Mouse (Mus musculus): ENCODE data around the gene Slc16a13. TPM values are rescaled to one million over a fixed set of nuclear protein-coding genes. Genes with fewer than 3 reads are reported as not detected.

Gene Slc16a13
- polyA plus RNA-seq, 1 experiment from 2014 or later, result 4.2 TPM

DNA sequence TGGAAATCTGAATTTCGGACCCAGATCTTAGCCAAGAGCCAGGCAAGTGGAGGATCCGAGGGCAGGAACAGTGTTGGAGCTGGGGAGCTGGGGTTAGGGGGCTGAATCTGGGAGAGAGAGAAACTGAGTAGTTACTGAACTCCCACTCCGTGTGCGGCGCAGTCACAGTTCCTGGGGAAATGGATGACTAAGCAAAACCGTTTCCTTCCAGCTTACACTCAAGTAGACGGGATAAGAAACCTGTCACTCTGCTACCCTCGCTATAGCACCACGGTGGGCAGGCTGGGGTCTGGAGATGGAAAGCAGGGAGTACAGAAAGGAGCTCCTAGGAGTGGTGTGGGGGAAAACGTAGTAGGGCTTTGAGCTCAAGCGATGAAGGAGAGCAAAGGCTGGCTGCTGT, 29.3 kb upstream of the Slc16a13 start:
- H3K36me3 ChIP-seq (ENCODE audit: control insufficient read depth, insufficient read depth, low read length), result no peaks in the 10 kb centered on the region
- 65% methylated on average over 11 of the region's 11 CpGs for WGBS
- H3K4me3 ChIP-seq (ENCODE audit: low read depth, low read length), result no peak overlapping the region
- ATAC-seq (ENCODE audit: low read depth) (no peak), DNase-seq (ENCODE audit: low spot score) (no peak)
- H3K9me3 ChIP-seq (ENCODE audit: control insufficient read depth, low read length), result no peaks in the 10 kb centered on the region
- H3K27me3 ChIP-seq (replicated peaks; ENCODE audit: control insufficient read depth, insufficient read depth, low read length), result peaks cover 36% of the 10 kb centered on the region
- H3K4me1 ChIP-seq (ENCODE audit: control insufficient read depth, insufficient read depth, low read length), result no peaks in the 10 kb centered on the region
- H3K4me2 ChIP-seq (ENCODE audit: low read depth, low read length), result no peak overlapping the region
- H3K9ac ChIP-seq (ENCODE audit: low read depth, low read length), result no peak overlapping the region
- H3K27ac ChIP-seq (replicated peaks; ENCODE audit: low read depth, low read length), result no peak overlapping the region

DNA sequence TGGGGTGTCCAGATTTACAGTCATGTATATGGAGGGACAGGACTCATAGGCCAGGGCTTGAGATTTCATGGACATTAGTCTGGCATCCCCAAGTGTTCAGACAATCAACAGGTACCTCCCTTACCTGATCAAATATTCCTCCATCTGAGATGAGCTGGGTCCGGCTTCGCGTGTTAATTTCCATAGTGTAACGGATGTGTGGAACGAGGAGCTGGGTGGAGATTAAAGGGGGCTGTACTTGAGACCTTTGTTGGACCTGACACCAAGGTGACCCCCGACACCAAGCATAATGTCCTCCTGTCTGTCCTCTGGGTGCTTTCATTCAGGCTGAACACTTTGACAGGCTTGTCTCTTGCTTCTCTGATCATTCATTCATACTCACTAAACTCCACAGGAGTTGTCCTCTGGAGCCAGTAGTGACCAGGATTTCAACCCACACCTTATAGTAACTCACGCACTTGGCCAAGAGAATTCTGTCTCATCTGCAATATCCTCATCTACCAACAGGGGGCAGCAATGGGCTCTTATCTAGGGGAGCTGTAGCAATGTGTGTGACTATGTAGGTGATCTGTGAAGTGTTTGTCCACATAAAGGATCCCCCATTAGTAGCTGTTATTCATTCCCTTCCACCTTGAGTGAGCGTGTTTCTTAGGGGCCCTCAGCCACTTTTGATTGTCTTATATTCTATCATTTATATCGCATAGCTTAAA, 26.4 kb upstream of the Slc16a13 start:
- Histone ChIP-seq H3K27me3 (replicated peaks; ENCODE audit: control insufficient read depth, insufficient read depth, low read length) (peaks cover 8% of the 10 kb centered on the region), H3K4me1 (ENCODE audit: control insufficient read depth, insufficient read depth, low read length) (no peaks in the 10 kb centered on the region), H3K4me3 (ENCODE audit: low read depth, low read length) (no peak overlapping the region), H3K9me3 (ENCODE audit: control insufficient read depth, low read length) (no peaks in the 10 kb centered on the region), H3K9ac (ENCODE audit: low read depth, low read length) (no peak overlapping the region), H3K36me3 (ENCODE audit: control insufficient read depth, insufficient read depth, low read length) (no peaks in the 10 kb centered on the region), H3K27ac (replicated peaks; ENCODE audit: low read depth, low read length) (no peak overlapping the region), H3K4me2 (ENCODE audit: low read depth, low read length) (no peak overlapping the region)
- ATAC-seq (ENCODE audit: low read depth), result no peak
- WGBS, result 58% methylated on average over 9 of the region's 9 CpGs
- peak; percentile 56 for DNase-seq (ENCODE audit: low spot score)

DNA sequence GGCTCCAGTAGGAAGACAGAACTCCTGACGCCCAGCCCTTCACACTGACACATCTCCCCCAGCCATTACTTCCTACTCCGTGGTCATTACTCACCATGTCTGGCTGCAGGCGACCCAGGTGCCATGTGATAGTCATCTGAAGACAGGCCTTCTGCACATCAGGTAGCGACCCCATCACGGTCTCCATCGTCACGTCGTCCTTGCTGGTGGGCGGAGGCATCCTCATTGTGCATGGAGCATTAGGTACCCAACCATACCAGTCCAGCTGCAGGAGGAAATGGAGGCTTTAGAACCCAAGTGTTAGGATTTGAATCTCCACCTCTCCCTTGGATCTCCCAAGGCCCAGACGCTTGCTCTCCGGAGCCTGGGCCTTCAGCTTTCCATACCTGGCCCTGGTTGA, 21.7 kb upstream of the Slc16a13 start:
- Histone ChIP-seq H3K9me3 (ENCODE audit: control insufficient read depth, low read length) (no peaks in the 10 kb centered on the region), H3K27me3 (replicated peaks; ENCODE audit: control insufficient read depth, insufficient read depth, low read length) (no peaks in the 10 kb centered on the region), H3K4me2 (ENCODE audit: low read depth, low read length) (no peak overlapping the region), H3K4me3 (ENCODE audit: low read depth, low read length) (no peak overlapping the region), H3K4me1 (ENCODE audit: control insufficient read depth, insufficient read depth, low read length) (peaks cover 12% of the 10 kb centered on the region; the same call in 1 of the 2 replicates), H3K27ac (replicated peaks; ENCODE audit: low read depth, low read length) (no peak overlapping the region), H3K36me3 (ENCODE audit: control insufficient read depth, insufficient read depth, low read length) (no peaks in the 10 kb centered on the region), H3K9ac (ENCODE audit: low read depth, low read length) (no peak overlapping the region)
- DNase-seq (ENCODE audit: low spot score), result no peak
- ATAC-seq (ENCODE audit: low read depth), result no peak
- 69% methylated on average over 11 of the region's 11 CpGs for WGBS

DNA sequence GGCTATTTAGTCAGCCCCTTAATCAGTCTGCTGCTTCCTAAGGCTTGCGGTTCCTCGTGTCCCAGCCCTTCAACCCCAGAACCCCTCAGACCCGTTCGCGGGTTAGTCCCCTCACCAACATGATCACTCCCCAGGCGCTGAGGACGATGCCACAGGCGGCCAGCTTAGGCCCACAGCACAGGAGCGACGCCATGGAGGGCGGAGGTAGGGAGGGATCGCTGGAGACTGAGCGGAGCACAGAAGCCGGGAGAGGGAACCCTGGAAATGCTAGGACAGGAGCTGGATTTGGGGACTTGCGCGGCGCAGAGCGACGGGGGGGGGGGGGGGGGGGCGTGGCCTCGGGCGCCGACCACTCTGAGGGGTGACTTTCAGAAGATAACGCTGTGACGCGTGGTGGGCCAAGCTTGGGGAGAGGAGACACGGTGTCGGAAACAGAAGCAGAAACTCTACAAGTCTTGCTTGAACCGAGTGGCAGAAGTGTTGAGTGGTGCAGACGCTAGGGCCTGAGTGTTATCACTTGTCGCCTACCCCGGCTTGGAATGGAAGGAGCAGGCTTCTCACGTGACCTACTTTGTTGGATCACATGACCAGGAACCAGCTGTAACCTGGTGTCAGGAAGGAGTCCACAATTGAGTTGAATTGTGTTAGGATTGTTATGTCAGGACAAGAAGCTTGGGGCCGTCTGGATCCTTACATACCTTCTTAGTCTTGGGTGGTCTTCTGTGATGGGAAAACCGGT, 18.8 kb upstream of the Slc16a13 start, which contains the start of the genes Gm21988 and Rnasek:
TSS of gene Gm21988 (minus strand) at position 290 of the 739 bp plus-strand sequence.
TSS of gene Rnasek (minus strand) at position 302 of the 739 bp plus-strand sequence.
- H3K4me1 ChIP-seq (ENCODE audit: control insufficient read depth, insufficient read depth, low read length), result peaks cover 15% of the 10 kb centered on the region
- H3K4me3 ChIP-seq (ENCODE audit: low read depth, low read length), result peak within 1 kb of the TSS; percentile 67
- H3K36me3 ChIP-seq (ENCODE audit: control insufficient read depth, insufficient read depth, low read length), result peaks cover 14% of the 10 kb centered on the region
- DNase-seq (ENCODE audit: low spot score), result peak; percentile 94
- H3K9me3 ChIP-seq (ENCODE audit: control insufficient read depth, low read length), result no peaks in the 10 kb centered on the region
- WGBS, result 0% methylated on average over 31 of the region's 35 CpGs
- peak within 1 kb of the TSS; percentile 63 for H3K27ac ChIP-seq (replicated peaks; ENCODE audit: low read depth, low read length)
- peak; percentile 44; the same call in 1 of the 2 replicates for ATAC-seq (ENCODE audit: low read depth)
- H3K9ac ChIP-seq (ENCODE audit: low read depth, low read length), result peak within 1 kb of the TSS; percentile 79
- H3K4me2 ChIP-seq (ENCODE audit: low read depth, low read length), result peak within 1 kb of the TSS; percentile 82
- no peaks in the 10 kb centered on the region for H3K27me3 ChIP-seq (replicated peaks; ENCODE audit: control insufficient read depth, insufficient read depth, low read length)

DNA sequence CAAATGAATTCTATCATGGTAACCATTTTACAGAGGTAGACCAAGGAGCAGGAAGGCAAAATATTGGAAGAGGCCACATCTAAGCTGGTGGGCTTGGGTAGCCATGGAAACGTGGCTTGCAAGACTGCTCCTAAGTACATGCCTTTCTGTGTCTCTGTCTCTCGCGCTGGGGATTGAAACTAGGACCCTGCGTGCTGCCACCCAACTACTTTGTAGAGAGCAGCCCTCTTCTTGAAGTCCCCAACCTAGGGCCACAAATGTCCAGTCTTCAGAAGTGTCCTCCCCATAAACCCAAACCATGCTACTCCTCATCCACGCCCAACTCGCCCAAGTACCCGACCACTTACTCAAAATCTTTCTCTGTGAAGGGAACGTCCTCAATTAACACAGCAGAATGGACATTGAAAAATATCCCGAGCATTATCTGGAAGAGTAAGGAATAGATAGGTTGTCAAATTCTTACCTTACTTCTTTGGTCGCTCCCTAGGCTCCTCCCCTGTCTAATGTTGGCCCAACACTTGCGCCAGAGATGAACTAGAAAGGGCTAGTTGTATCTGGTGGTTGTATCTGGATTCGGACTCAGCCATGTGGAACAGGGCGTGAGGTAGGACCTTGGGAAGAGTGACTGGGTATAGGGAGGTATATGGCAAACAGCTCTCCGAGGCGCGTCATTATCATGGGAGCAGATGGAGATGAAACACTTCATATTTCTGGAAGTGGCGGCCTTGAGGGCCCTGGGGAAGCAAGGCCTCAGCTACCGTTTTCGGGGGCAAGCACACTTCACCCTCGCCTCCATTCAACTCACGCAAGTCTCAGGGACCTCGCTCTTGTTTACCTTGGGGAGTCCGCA, 18.0 kb upstream of the Slc16a13 start:
- H3K4me2 ChIP-seq (ENCODE audit: low read depth, low read length), result peak overlapping the region; percentile 82
- DNase-seq (ENCODE audit: low spot score) (no peak), ATAC-seq (ENCODE audit: low read depth) (no peak)
- H3K4me1 ChIP-seq (ENCODE audit: control insufficient read depth, insufficient read depth, low read length), result peaks cover 15% of the 10 kb centered on the region
- H3K27me3 ChIP-seq (replicated peaks; ENCODE audit: control insufficient read depth, insufficient read depth, low read length), result no peaks in the 10 kb centered on the region
- peak overlapping the region; percentile 79 for H3K9ac ChIP-seq (ENCODE audit: low read depth, low read length)
- peak overlapping the region; percentile 67 for H3K4me3 ChIP-seq (ENCODE audit: low read depth, low read length)
- H3K9me3 ChIP-seq (ENCODE audit: control insufficient read depth, low read length), result no peaks in the 10 kb centered on the region
- 14% methylated on average over 23 of the region's 23 CpGs for WGBS
- H3K27ac ChIP-seq (replicated peaks; ENCODE audit: low read depth, low read length), result peak overlapping the region; percentile 89
- H3K36me3 ChIP-seq (ENCODE audit: control insufficient read depth, insufficient read depth, low read length), result peaks cover 16% of the 10 kb centered on the region

DNA sequence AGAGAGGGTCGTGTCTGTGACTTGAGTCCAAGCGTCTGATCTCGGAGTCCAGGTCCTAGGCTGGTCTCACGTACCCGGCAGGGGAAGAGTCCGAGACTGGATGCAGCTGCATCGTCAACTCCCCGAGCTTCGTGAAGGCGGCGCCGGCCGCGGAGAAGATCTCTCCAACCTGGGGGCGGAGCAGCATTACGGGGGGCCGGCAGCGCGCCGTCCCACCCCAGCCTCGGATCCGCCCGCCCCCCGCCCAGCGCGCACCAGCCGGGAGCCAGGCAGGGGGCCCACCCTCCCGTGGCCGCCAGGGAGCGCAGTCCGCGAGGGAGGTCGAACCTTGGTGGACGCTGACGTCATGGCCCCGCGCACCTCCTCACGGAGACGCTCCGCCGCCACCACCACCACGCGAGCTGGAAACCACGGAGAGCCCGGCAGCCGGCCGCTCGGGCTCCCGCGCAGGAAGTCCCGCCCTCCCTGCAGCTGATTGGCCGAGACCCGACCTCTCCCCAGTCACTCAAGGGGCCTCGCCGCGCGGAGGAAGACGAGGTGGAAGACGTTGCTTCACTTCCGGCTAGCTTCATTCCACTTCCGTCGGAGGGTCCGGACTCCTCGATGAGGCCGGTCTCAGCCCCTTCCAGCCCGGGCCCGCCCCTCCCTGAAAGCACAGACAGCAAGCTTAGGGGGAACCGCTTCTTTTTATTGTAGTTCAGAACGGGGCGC, 16.7 kb upstream of the Slc16a13 start, which contains the start of gene 0610010K14Rik:
TSS of gene 0610010K14Rik (minus strand) at position 458 of the 711 bp plus-strand sequence.
- WGBS, result 1% methylated on average over 28 of the region's 70 CpGs
- peaks cover 24% of the 10 kb centered on the region for H3K4me1 ChIP-seq (ENCODE audit: control insufficient read depth, insufficient read depth, low read length)
- peak within 1 kb of the TSS; percentile 82 for H3K4me2 ChIP-seq (ENCODE audit: low read depth, low read length)
- DNase-seq (ENCODE audit: low spot score) (peak; percentile 98), ATAC-seq (ENCODE audit: low read depth) (peak; percentile 95)
- H3K4me3 ChIP-seq (ENCODE audit: low read depth, low read length), result peak within 1 kb of the TSS; percentile 67
- H3K36me3 ChIP-seq (ENCODE audit: control insufficient read depth, insufficient read depth, low read length), result peaks cover 16% of the 10 kb centered on the region
- H3K27me3 ChIP-seq (replicated peaks; ENCODE audit: control insufficient read depth, insufficient read depth, low read length), result no peaks in the 10 kb centered on the region
- H3K9ac ChIP-seq (ENCODE audit: low read depth, low read length), result peak within 1 kb of the TSS; percentile 79
- H3K9me3 ChIP-seq (ENCODE audit: control insufficient read depth, low read length), result no peaks in the 10 kb centered on the region
- peak within 1 kb of the TSS; percentile 89 for H3K27ac ChIP-seq (replicated peaks; ENCODE audit: low read depth, low read length)

DNA sequence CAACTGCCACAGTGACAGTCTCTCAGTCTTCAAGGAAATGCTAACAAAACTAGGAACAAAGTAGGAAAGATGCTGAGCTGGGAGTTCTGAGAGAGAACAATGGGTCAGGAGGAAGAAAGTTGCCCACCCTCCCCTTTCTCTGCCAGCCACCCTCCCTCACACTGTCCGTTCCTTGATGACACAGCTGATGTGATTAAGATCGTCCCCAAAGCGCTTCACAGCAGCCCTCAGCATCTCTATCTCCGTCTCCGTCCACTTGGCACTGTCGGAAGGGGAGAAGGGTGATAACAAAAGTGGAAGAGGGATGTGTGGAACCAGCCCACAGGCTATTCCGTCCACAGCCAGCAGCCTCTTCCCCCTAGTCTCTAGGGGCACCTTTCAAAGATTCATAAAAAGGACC, 15.9 kb upstream of the Slc16a13 start:
- Histone ChIP-seq H3K9me3 (ENCODE audit: control insufficient read depth, low read length) (no peaks in the 10 kb centered on the region), H3K27ac (replicated peaks; ENCODE audit: low read depth, low read length) (peak overlapping the region; percentile 89), H3K4me1 (ENCODE audit: control insufficient read depth, insufficient read depth, low read length) (peaks cover 28% of the 10 kb centered on the region), H3K4me2 (ENCODE audit: low read depth, low read length) (peak overlapping the region; percentile 82), H3K36me3 (ENCODE audit: control insufficient read depth, insufficient read depth, low read length) (peaks cover 16% of the 10 kb centered on the region), H3K27me3 (replicated peaks; ENCODE audit: control insufficient read depth, insufficient read depth, low read length) (no peaks in the 10 kb centered on the region), H3K4me3 (ENCODE audit: low read depth, low read length) (peak overlapping the region; percentile 67), H3K9ac (ENCODE audit: low read depth, low read length) (peak overlapping the region; percentile 79)
- DNase-seq (ENCODE audit: low spot score), result no peak
- no peak for ATAC-seq (ENCODE audit: low read depth)
- WGBS, result 43% methylated on average over 7 of the region's 7 CpGs
